Mouse (Mus musculus): ENCODE data around the gene Rgs12. TPM values are rescaled to one million over a fixed set of nuclear protein-coding genes. Genes with fewer than 3 reads are reported as not detected.

The Rgs12 gene
- polyA plus RNA-seq, 1 experiment from 2014 or later: 30.1 TPM

DNA sequence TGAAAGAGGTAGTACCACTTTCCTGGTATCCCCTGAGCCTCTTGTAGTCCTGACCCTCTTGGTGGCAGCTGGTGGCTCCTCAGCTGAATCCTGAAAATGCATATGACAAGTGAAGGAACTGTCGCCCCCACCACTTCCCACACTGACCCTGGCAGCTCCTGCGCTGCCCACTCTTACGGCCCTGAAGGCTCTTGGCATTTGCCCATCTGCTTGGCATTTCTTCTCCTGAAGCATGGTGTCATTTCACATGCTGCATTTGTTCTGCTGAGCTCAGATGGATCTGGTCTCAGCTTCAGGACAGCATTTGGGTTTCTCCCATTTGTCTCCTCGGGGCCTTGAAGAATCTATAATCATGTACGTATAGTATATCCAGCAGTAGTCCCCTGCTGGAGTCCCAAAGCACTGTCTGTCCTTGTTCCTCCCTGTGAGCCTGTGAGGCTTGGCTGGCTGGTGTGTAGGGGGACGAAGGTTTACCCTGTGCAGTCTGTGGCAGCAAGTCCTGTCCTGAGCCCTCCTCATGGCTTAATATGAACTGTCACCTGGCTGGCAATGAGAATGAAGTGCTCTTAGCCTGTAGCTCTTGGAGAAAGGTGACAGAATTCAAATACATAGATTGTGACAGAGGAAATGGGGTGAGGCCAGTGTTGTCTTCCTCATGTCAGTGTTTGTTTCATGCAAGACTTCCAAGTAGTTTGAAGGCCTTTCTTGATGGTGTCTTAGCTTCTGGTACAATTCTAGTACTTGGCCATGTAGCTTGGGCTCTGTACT lies 62.1 kb downstream of the Rgs12 start:
- H3K27ac ChIP-seq: no peak overlapping the region
- WGBS (ENCODE audit: insufficient replicate concordance): 81% methylated on average over 6 of the region's 6 CpGs
- no peaks in the 10 kb centered on the region for H3K9me3 ChIP-seq (replicated peaks)
- peaks cover 25% of the 10 kb centered on the region for H3K4me1 ChIP-seq
- H3K9ac ChIP-seq: no peak overlapping the region
- no peak overlapping the region for H3K4me2 ChIP-seq
- no peaks in the 10 kb centered on the region for H3K27me3 ChIP-seq (replicated peaks)
- ATAC-seq: no peak
- no peak overlapping the region for H3K4me3 ChIP-seq
- peaks cover 84% of the 10 kb centered on the region for H3K36me3 ChIP-seq

GRCm38 (mm10) chr5:35014036-35014435 lies 64.8 kb downstream of the Rgs12 start:
- Histone ChIP-seq H3K9ac (no peak overlapping the region), H3K4me1 (peaks cover 24% of the 10 kb centered on the region), H3K27ac (no peak overlapping the region), H3K27me3 (replicated peaks) (no peaks in the 10 kb centered on the region), H3K36me3 (peaks cover 81% of the 10 kb centered on the region), H3K4me3 (no peak overlapping the region), H3K4me2 (no peak overlapping the region), H3K9me3 (replicated peaks) (no peaks in the 10 kb centered on the region)
- WGBS (ENCODE audit: insufficient replicate concordance): 84% methylated on average over 6 of the region's 6 CpGs
- ATAC-seq: no peak

- no peak overlapping the region for H3K9ac ChIP-seq
- ATAC-seq: no peak
- 79% methylated on average over 9 of the region's 9 CpGs for WGBS (ENCODE audit: insufficient replicate concordance)
- H3K4me2 ChIP-seq: no peak overlapping the region
- H3K9me3 ChIP-seq (replicated peaks): no peaks in the 10 kb centered on the region
- H3K4me3 ChIP-seq: no peak overlapping the region
- peaks cover 92% of the 10 kb centered on the region for H3K36me3 ChIP-seq
- no peak overlapping the region for H3K27ac ChIP-seq
- H3K27me3 ChIP-seq (replicated peaks): no peaks in the 10 kb centered on the region
- H3K4me1 ChIP-seq: no peaks in the 10 kb centered on the region
Measured at GRCm38 (mm10) chr5:35019673-35020300, 70.5 kb downstream of the Rgs12 start.

DNA sequence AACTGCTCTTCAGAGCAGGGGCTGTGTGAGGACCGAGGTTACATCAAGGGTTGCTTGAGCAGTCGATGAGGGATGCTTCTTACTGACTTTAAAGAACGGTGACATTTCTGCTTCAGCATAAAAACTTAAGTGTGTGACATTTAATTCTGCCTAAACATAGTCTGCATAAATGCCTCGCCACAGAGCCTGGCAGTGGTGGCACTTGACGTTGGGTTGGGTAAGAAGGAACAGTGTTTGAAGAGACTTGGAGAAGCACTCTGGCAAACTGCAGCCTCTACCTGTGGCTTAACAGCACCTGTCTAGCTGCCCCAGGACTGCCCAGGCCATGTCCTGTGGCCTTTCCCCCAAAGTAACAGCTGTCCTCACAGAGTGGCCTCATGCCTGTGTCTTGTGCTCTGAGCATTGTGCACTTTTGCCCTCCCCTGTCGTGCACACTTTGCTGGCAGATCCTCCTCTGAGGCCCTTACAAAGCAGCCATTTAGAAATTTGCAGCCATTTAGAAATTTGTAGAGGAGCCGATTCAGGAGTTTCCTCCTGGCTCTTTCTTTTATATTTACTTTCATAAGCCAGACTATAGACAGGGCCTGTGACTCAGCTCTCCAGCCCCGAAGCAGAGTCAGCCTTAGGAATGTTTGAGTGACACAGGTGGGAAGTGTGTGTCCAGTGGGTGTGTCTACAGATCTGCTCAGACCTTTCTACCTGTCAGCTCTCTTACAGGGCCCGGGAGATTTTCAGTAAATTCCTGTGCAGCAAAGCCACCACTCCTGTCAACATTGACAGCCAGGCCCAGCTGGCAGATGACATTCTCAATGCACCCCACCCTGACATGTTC lies 71.4 kb downstream of the Rgs12 start:
- no peaks in the 10 kb centered on the region for H3K4me1 ChIP-seq
- no peaks in the 10 kb centered on the region for H3K9me3 ChIP-seq (replicated peaks)
- no peak overlapping the region for H3K4me3 ChIP-seq
- no peak overlapping the region for H3K27ac ChIP-seq
- no peak overlapping the region for H3K9ac ChIP-seq
- H3K4me2 ChIP-seq: no peak overlapping the region
- peaks cover 94% of the 10 kb centered on the region for H3K36me3 ChIP-seq
- ATAC-seq: no peak
- 78% methylated on average over 9 of the region's 9 CpGs for WGBS (ENCODE audit: insufficient replicate concordance)
- no peaks in the 10 kb centered on the region for H3K27me3 ChIP-seq (replicated peaks)

- H3K4me1 ChIP-seq: peaks cover 7% of the 10 kb centered on the region; the same call in 1 of the 2 replicates
- no peak overlapping the region for H3K4me3 ChIP-seq
- WGBS (ENCODE audit: insufficient replicate concordance): 19% methylated on average over 2 of the region's 2 CpGs
- H3K27me3 ChIP-seq (replicated peaks): no peaks in the 10 kb centered on the region
- H3K4me2 ChIP-seq: no peak overlapping the region
- H3K9ac ChIP-seq: no peak overlapping the region
- no peak overlapping the region for H3K27ac ChIP-seq
- ATAC-seq: peak; percentile 50
- H3K36me3 ChIP-seq: peaks cover 100% of the 10 kb centered on the region
- H3K9me3 ChIP-seq (replicated peaks): no peaks in the 10 kb centered on the region
Measured at GRCm38 (mm10) chr5:35024975-35025374, 75.7 kb downstream of the Rgs12 start.

DNA sequence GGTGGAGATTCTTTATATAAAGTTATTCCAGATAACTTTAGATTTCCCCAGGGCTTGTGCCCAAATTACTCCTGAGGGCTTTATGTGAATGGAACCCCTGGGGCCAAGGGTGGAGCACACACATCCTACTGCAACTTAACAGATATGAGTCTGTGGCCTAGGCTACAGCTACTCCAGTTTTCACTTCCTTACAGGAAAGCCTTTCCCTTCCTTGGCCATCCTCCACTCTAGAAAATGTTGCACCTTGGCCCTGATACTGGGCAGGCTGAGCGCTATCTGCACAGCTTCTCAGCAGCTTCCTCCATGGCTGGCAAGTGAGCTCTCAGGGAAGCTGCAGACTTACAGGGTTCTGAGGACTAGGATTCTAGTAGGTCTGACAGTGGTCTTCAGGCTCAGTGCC lies 80.1 kb downstream of the Rgs12 start:
- WGBS (ENCODE audit: insufficient replicate concordance): 71% methylated on average over 1 of the region's 1 CpGs
- Histone ChIP-seq H3K9me3 (replicated peaks) (no peaks in the 10 kb centered on the region), H3K9ac (no peak overlapping the region), H3K4me3 (no peak overlapping the region), H3K4me2 (no peak overlapping the region), H3K4me1 (peaks cover 35% of the 10 kb centered on the region), H3K27me3 (replicated peaks) (no peaks in the 10 kb centered on the region), H3K27ac (no peak overlapping the region), H3K36me3 (peaks cover 99% of the 10 kb centered on the region)
- ATAC-seq: no peak

DNA sequence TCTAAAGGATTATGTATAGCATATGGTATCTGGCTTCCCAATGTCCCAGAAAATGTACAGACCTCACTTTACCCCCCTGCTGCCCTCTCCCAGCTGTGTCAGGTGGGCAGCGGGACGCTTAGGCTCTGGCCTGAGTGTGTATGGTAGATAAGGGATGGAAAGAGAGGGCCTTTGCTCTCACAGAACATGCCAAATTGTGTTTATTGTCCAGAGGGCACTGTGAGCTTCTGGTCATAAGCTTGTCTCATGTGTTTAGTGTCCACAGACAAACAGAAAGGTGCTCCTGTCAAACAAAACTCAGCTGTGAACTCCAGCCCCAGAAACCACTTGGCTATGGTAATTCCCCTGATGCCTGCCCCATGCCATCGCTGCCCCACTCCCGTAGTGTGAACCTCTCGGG lies 80.5 kb downstream of the Rgs12 start:
- H3K4me2 ChIP-seq: no peak overlapping the region
- H3K27me3 ChIP-seq (replicated peaks): no peaks in the 10 kb centered on the region
- peaks cover 39% of the 10 kb centered on the region for H3K4me1 ChIP-seq
- WGBS (ENCODE audit: insufficient replicate concordance): 87% methylated on average over 5 of the region's 5 CpGs
- H3K4me3 ChIP-seq: no peak overlapping the region
- H3K9ac ChIP-seq: no peak overlapping the region
- ATAC-seq: no peak
- no peak overlapping the region for H3K27ac ChIP-seq
- no peaks in the 10 kb centered on the region for H3K9me3 ChIP-seq (replicated peaks)
- peaks cover 99% of the 10 kb centered on the region for H3K36me3 ChIP-seq

- ATAC-seq: no peak
- no peak overlapping the region for H3K9ac ChIP-seq
- peaks cover 72% of the 10 kb centered on the region for H3K36me3 ChIP-seq
- no peak overlapping the region for H3K4me3 ChIP-seq
- H3K4me1 ChIP-seq: peaks cover 69% of the 10 kb centered on the region
- no peak overlapping the region for H3K27ac ChIP-seq
- H3K9me3 ChIP-seq (replicated peaks): no peaks in the 10 kb centered on the region
- 73% methylated on average over 5 of the region's 5 CpGs for WGBS (ENCODE audit: insufficient replicate concordance)
- no peaks in the 10 kb centered on the region for H3K27me3 ChIP-seq (replicated peaks)
- no peak overlapping the region for H3K4me2 ChIP-seq
Measured at GRCm38 (mm10) chr5:35033068-35033467, 83.8 kb downstream of the Rgs12 start.

DNA sequence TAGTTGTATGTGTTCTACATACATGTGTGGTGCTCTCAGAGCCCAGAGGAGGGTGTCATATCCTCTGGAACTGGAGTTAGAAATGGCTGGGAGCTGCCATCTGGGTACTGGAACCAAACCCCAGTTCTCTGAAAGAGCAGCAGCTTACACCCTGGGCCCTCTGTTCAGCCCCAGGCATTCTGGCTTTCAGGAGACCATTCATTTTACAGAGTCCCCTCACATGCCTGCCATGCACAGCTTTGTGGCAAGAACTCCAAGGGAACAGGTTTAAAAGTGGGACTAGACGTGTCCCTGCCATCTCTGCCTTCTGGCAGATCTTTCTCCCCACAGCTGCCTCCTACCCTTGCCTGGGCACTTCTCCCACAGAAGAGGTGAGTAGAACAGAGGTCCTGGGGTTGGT lies 84.4 kb downstream of the Rgs12 start:
- Histone ChIP-seq H3K9ac (no peak overlapping the region), H3K27me3 (replicated peaks) (no peaks in the 10 kb centered on the region), H3K36me3 (peaks cover 66% of the 10 kb centered on the region), H3K4me3 (no peak overlapping the region), H3K9me3 (replicated peaks) (no peaks in the 10 kb centered on the region), H3K4me2 (no peak overlapping the region), H3K27ac (peak overlapping the region; percentile 32; the same call in 1 of the 2 replicates), H3K4me1 (peaks cover 68% of the 10 kb centered on the region)
- ATAC-seq: no peak
- WGBS (ENCODE audit: insufficient replicate concordance): 56% methylated on average over 1 of the region's 1 CpGs

DNA sequence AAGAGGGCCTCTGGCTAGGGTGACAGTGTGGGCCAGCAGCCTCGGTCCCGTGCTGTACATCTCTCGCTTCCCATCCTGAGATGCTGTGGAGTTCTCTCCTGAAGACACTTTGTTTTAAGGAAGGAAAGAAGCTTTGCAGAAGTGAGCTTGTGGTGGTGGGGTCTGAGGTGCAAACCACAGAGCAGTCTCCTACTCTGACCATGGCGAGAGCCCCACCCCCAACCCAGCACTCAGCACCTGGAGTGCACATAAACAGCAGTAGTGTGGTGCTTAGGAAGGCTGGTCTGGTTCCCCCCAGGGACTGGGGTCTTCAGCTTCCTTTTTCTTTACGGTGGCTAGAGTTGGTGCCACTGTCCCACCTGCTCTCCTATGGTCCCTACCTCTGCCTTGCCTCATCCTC lies 85.9 kb downstream of the Rgs12 start:
- H3K27ac ChIP-seq: peak overlapping the region; percentile 75
- no peak for ATAC-seq
- WGBS (ENCODE audit: insufficient replicate concordance): 30% methylated on average over 5 of the region's 5 CpGs

DNA sequence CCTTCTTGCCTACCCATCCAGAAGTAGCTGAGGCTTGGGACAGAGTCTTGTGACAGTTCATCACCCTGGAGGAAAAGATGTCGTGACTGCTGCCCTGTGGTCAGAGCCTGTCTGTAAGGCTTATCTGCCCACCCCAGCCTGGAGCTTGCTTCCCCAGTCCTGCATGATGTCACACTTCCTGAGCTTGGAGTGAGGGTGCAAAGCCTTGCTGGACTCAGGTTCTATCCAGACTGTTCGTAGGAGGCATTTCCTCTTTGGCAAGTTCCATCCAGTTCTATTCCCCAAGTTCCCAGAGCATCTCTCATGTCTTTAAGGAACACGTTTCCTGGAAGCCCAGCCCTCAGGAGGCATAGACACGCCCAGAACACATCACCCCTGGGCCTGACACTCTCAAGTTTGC lies 86.5 kb downstream of the Rgs12 start:
- ATAC-seq: peak; percentile 76
- Histone ChIP-seq H3K9ac (peak overlapping the region; percentile 19; the same call in 1 of the 2 replicates), H3K9me3 (replicated peaks) (no peaks in the 10 kb centered on the region), H3K4me2 (0 out of 2 replicates have a peak overlapping the region, but pooled peaks have one; percentile 5), H3K27me3 (replicated peaks) (no peaks in the 10 kb centered on the region), H3K27ac (peak overlapping the region; percentile 75), H3K4me3 (no peak overlapping the region), H3K4me1 (peaks cover 70% of the 10 kb centered on the region), H3K36me3 (peaks cover 44% of the 10 kb centered on the region)
- 20% methylated on average over 4 of the region's 4 CpGs for WGBS (ENCODE audit: insufficient replicate concordance)

More for the DNA sequence above, 85.9 kb downstream of the Rgs12 start:
- H3K9me3 ChIP-seq (replicated peaks): no peaks in the 10 kb centered on the region
- H3K36me3 ChIP-seq: peaks cover 51% of the 10 kb centered on the region
- peaks cover 64% of the 10 kb centered on the region for H3K4me1 ChIP-seq
- H3K9ac ChIP-seq: peak overlapping the region; percentile 19; the same call in 1 of the 2 replicates
- 0 out of 2 replicates have a peak overlapping the region, but pooled peaks have one; percentile 5 for H3K4me2 ChIP-seq
- no peak overlapping the region for H3K4me3 ChIP-seq
- no peaks in the 10 kb centered on the region for H3K27me3 ChIP-seq (replicated peaks)

DNA sequence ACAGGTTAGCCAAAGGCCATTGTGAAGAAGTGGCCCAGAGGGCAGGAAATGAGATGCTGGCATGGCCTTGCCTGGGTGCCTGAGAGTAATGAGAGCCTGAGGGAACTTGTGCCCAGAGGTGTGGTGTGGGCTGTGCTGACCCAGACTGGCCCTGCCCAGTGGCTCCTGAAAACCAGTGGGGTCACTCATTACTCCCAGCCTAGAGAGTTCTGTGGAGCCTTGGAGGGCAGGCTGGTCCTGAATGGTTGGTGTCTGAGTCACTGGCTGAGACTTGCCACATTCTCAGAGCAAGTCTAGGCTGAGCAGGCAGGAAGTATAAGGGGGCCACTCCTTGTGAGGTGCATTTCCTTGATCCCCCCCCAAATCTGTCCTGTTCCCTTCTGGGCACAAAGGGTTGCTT lies 88.2 kb downstream of the Rgs12 start:
- Histone ChIP-seq H3K4me3 (no peak overlapping the region), H3K4me1 (peaks cover 78% of the 10 kb centered on the region), H3K9ac (no peak overlapping the region), H3K36me3 (peaks cover 28% of the 10 kb centered on the region), H3K27me3 (replicated peaks) (no peaks in the 10 kb centered on the region), H3K4me2 (no peak overlapping the region), H3K27ac (no peak overlapping the region), H3K9me3 (replicated peaks) (no peaks in the 10 kb centered on the region)
- ATAC-seq: no peak

Data from liver, embryonic 12.5 days (tissue).